Mouse (Mus musculus) left cerebral cortex, adult 2 months (tissue): ENCODE data around the gene Oscp1. TPM values are rescaled to one million over a fixed set of nuclear protein-coding genes. Genes with fewer than 3 reads are reported as not detected.

Source experiments
- DNase-seq, 2 experiments: peaks; one replicate each; pipeline ENCODE4 v3.0.0; 2021 to 2022; ENCODE audit warnings: low spot score in 2 of 2, mixed read lengths in 1 of 2; ENCODE audit errors: extremely low spot score in 1 of 2
- H3K27ac ChIP-seq: fragments of 200-600 bp; 2 replicates; pipeline ENCODE4 v1.8.1; 2022
- H3K4me3 ChIP-seq: fragments of 200-600 bp; 2 replicates; pipeline ENCODE4 v1.8.1; 2022
- CTCF ChIP-seq: fragments of 200-600 bp; IDR thresholded peaks from 2 replicates; pipeline ENCODE4 v1.8.1; 2022; ENCODE audit warnings: antibody characterized with exemption, mild to moderate bottlenecking, moderate library complexity
- intact Hi-C: fragments of 180-260 bp; cut with DNase I; formaldehyde crosslinking; loops from one replicate; pipeline ENCODE4 v1.15.1; 2025
- long read RNA-seq, 2 experiments: library from polyadenylated mRNA; stranded (forward); transcript quantifications; one replicate each; pipeline ENCODE4 v2.0.0; 2021; ENCODE audit warnings: borderline mapping rate in 2 of 2
- total RNA-seq, 2 experiments: library from RNA; stranded (reverse); gene quantifications; 2 replicates each; pipeline ENCODE4 v1.2.3; 2021

Gene Oscp1
- total RNA-seq: 10 to 100 TPM; 49.2 to 57.1 TPM
- long read RNA-seq, experiment 1, full-length matches to known transcripts: 15 of 32 reads
- long read RNA-seq, experiment 1, partial matches to known transcripts: 11 of 32 reads
- long read RNA-seq, experiment 1, other reads (novel, unspliced or antisense): 6 of 32 reads
- long read RNA-seq, experiment 2, full-length matches to known transcripts: 24 of 37 reads
- long read RNA-seq, experiment 2, partial matches to known transcripts: 7 of 37 reads
- long read RNA-seq, experiment 2, other reads (novel, unspliced or antisense): 6 of 37 reads

DNA sequence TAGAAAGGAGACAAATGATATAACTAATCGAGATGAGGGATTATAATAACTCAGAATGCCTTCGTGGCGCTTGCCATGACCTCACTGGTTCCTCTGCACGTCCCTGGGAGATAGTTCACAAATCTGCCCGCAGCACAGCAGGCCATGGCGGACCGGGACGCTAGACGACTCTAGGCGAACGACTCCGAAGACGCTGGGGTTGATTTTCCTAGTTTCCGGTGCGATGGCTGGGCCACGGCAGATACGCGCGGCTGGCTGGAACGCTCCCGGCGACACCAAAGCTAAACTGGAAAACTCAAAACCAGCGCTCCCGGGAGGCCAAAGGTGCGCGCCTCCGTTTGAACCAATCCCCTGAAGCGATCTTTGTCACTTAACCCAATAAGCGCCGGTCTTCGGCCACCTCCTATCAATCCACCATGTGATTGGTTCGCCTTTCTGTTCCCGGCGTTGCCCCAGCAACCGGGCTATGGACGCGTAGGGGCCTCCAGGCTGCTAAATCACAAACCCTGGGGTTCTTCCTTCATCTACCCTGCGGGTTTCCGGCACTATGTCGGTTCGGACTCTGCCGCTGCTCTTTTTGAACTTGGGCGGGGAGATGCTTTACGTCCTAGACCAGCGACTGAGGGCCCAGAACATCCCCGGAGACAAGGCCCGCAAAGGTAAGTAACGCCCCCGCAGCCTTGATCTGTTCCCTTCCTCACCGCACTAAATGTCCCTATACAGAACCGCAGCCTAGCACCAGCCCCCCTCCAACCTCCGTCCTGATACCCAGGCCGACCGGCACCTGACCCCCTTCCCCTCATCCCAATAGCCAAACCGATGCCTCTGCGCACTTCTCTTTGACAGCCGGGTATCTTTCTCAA is at the start of gene Oscp1:
Oscp1 (plus strand) TSS at position 432 of the 863 bp plus-strand sequence.
- TF ChIP-seq CTCF: no peak
- Histone ChIP-seq H3K27ac (peak within 1 kb of the TSS; percentile 91), H3K4me3 (peak within 1 kb of the TSS; percentile 79)
- peak; percentile 90 to 92 for DNase-seq
- intact Hi-C loops: loop anchor here (5.0 kb wide), 1 partner anchor 1019 kb away; the partner anchor contains the start of gene Zmym6

DNA sequence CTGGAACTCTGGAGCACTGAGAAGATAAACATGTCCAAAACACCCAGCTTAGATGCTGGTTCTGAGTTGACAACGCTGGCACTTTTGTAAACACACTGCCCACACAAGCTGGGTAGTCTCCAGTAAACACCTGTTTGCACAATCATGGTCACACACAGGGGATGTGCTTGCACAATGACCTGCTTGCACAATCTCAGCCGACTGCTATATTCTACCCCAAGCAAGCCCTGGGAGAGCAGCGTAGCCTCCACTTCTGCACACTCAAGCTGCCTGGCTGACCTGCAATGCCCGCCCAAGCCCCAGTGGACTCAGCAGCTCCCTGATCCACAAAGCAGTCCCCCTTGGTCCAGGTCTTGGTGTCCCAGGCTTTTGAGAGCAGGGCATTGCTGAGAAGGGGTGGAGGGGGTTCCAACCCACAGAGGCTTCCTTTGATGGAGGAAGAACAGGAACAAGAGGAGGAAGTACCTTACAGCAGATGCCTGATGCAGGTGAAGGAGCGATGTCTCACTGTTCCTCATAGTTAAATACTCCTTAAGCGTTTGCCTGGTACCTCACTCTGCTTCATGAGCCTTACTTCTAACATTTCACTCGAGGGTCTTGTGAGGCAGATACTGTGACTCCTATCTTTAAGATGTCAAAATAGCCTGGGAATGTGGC is 40.6 kb upstream of the Oscp1 start:
- no peak for TF ChIP-seq CTCF
- no peak overlapping the region for H3K4me3 ChIP-seq

DNA sequence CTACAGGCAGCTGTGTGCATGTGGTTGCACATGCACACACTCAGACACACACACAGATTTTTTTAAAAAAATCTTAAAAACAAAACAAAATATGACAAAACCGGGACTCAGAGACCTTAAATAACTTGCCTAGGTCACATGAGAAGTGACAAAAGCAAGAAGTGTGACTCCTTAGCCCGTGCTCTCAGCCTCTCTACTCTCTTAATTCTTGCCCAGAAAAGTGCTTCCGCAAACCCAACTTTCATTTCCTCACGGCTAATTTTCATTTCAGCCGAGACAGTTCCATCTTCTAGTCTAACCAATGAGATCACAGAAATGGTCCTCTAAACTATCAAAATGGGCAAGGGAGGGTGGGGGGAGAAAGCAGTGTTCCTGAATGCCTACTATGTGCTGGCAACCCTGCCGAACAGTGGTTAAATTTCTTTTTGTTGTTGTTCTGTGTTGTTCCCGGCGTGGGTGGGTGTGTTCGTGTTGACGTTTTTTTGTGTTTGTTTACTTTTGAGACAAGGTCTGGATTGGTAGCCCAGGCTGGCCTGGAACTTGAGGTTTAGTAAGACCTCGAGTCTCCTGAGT is 39.3 kb upstream of the Oscp1 start:
- TF ChIP-seq CTCF: no peak
- DNase-seq: no peak
- intact Hi-C loops: no loop called here
- no peak overlapping the region for H3K4me3 ChIP-seq
- no peak overlapping the region for H3K27ac ChIP-seq

More for the DNA sequence above, 40.6 kb upstream of the Oscp1 start:
- intact Hi-C loops: no loop called here
- no peak for DNase-seq
- no peak overlapping the region for H3K27ac ChIP-seq

DNA sequence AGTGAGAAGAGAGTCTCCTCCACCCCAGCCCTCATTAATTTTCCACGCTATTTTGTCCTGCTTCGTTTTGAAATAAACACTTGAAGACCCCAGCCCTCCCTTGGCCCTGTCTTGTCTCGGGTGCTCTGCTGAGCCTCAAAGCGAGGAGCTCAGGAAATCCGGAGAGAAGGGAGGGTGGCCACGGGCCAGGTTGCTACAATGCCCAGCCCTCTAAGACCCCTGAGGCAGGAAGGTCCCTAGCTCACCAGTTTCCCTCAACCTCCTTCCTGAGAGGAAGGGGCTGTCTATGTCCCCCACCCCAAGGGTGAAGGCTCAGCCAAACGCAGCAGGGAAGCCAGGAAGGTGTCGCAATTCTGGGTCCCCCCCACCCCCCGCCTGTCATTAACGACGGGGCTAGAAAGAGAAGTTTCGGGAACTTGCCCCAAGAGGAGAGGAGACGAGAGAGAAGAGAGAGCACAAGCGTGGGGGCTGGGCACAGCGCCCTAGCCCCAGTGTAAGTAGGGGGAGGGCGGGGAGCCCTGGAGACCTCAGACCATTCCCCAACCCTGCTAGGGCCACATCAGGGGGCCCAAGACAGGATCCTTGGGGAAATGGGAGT is 34.0 kb upstream of the Oscp1 start, which contains the start of gene Csf3r:
Csf3r (plus strand) TSS at position 248 of the 598 bp plus-strand sequence.
- TF ChIP-seq CTCF: no peak
- no peak for DNase-seq
- Histone ChIP-seq H3K27ac (peak within 1 kb of the TSS; percentile 19), H3K4me3 (0 out of 2 replicates have a peak within 1 kb of the TSS, but pooled peaks have one; percentile 13)
- intact Hi-C loops: no loop called here

DNA sequence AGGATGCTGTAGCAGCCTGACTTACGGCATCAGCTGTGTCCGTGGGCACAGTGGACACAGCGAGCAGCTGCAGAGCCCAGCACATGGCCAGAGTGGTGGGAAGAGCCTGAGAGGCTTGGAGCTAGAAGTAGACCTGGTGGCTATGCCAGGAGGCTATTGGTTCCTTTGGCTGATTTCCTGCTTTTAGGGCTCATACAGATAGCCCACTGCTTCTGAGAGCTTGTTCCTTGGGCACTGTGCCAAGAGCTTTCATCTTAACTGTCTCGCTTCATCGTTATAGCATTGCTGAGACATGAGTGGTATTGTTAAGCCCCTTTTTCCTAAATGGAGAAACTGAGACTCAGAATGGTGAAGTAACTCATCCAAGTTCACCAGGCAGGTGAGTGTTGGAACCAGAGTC is 32.6 kb upstream of the Oscp1 start:
- intact Hi-C loops: no loop called here
- no peak for DNase-seq
- no peak for TF ChIP-seq CTCF
- Histone ChIP-seq H3K4me3 (no peak overlapping the region), H3K27ac (no peak overlapping the region)

DNA sequence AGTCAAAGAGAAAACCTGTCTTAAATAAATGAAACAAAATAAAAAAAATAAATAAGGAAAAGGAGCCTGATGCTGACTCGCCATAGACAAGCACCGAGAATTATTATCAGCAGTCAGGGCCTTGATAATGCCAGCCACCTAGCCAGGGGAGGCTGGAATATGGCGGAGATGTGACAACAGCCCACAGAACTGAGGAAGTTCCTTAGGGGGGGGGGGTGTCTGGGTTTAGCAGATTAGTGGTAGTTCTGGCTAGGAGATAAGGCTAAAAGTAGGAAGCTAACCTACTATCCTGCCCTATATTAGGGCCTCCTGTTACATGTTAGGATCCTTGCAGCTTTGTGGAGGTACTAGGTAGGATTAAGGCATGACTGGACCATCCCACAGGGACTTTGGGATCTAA is 30.4 kb upstream of the Oscp1 start:
- DNase-seq: no peak
- Histone ChIP-seq H3K27ac (no peak overlapping the region), H3K4me3 (no peak overlapping the region)
- intact Hi-C loops: no loop called here
- no peak for TF ChIP-seq CTCF

DNA sequence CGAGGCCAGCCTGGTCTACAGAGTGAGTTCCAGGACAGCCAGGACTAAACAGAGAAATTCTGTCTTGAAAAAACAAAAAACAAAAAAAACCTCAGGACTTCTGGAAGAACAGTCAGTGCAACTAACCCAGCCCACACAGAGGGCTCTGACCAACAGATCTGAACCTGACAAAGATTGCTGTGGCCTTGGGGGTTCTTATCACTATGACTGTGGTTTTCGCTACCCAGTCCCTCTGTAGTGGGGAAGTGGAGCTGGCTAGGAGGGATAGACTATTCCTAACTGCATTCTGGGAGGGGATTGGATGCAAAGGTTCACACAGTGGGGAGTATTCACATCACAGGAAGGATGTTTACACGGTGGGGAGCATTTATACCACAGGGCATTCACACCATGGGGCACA is 29.3 kb upstream of the Oscp1 start:
- Histone ChIP-seq H3K4me3 (no peak overlapping the region), H3K27ac (no peak overlapping the region)
- intact Hi-C loops: no loop called here
- no peak for DNase-seq
- no peak for TF ChIP-seq CTCF

DNA sequence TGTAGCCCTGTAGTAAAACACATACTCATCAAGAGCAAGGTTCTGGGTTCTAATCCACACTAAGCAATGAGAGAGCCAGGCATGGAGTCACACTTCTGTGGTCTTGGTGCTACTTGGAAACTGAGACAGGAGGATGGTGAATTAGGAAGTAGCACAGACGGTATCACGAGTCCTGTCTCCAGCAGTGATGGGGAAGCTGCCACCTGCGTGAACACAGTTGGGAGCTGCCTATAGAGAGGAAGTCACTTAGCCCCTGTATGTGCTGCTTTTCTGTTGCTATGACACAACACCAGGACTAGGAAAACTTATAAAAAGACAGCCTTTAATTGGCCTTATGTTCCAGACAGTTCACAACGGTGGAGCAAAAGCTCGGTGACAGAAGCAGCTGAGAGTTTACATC is 27.7 kb upstream of the Oscp1 start:
- no peak for TF ChIP-seq CTCF
- DNase-seq: no peak
- Histone ChIP-seq H3K27ac (no peak overlapping the region), H3K4me3 (no peak overlapping the region)
- intact Hi-C loops: no loop called here

DNA sequence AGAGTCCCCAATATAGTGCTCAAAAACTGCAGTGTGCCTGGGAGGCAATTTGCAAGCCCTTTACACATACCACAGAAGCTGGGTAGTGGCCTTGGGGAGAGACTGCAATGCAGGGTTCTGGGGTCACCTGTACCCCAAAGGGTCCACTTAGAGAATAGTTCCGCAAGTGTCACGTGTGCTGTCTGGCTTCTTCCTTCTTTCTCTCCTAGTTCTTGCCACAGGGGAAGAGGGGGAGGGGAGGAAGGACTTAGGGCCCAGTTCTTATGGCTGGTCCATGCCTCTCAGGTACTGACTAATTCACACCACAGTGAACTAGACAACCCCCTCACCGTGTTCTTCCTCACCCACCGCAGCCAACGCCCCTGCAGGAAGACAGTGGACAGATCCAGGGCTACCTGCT is 23.0 kb upstream of the Oscp1 start:
- intact Hi-C loops: no loop called here
- no peak overlapping the region for H3K4me3 ChIP-seq
- no peak for TF ChIP-seq CTCF
- no peak for DNase-seq
- no peak overlapping the region for H3K27ac ChIP-seq

DNA sequence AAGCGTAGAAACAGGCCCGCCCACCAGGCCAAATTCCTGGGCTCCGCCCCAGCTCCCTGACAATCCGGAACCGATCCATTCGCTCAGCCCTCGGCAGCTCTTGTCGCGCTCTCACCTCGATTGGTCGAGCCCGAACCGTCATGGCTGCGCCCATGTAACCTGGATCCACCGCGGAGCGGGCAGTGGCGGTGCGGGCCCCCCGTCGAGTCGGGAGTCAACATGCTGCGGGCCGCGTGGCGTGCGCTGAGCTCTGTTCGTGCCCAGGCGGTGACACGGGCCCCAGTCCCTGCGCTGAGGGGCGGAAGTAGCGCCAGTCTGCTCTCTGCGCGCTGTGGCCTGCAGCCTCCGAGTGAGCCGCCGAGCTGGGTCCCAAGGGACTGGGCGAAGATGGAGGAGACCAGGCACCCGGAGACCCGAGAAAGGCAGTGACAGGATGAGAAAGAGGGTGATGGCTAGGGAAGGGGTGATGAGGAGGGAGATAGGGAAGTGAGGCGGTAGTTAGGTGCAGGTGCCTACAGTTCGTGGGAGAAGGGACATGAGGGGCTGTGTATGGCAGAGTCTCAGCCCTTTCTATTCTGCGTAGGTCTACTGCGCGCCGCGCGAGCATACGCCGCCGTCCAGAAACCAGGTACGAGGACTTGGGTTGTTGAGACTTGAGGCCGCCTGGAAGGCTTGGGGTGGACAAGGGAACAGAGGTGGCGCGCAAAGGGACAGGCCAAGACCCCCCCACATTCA is 11.3 kb upstream of the Oscp1 start, which contains the start of gene Mrps15:
Mrps15 (plus strand) TSS at position 75 of the 735 bp plus-strand sequence.
- intact Hi-C loops: loop anchor here (5.0 kb wide), 1 partner anchor 1185 kb away; the partner anchor contains the start of gene Maneal
- H3K27ac ChIP-seq: peak within 1 kb of the TSS; percentile 70
- TF ChIP-seq CTCF: no peak
- peak; percentile 80 to 86 for DNase-seq
- peak within 1 kb of the TSS; percentile 85 for H3K4me3 ChIP-seq
